Mouse (Mus musculus) thymus, adult 18-20 months (tissue): ENCODE results near the gene Ythdc1.
"Not testable (repeated sequence)": the region's sequence is repeated elsewhere in the genome, so short reads cannot be mapped to it uniquely, and the experiment has no call there.

ENCODE experiments used
- DNase-seq, 2 experiments: peaks; one replicate each; pipeline ENCODE4 v3.0.0; 2022; ENCODE audit warnings: mixed read lengths in 2 of 2

Gene Ythdc1

GRCm38 (mm10) chr5:86803962-86804940 lies at the start of gene Ythdc1:
Ythdc1 (plus strand) TSS chr5:86804221.
- DNase-seq, result peak; percentile 87 to 90

GRCm38 (mm10) chr5:86769015-86769658 lies 34.9 kb upstream of the Ythdc1 start:
- DNase-seq, result no peak

DNA sequence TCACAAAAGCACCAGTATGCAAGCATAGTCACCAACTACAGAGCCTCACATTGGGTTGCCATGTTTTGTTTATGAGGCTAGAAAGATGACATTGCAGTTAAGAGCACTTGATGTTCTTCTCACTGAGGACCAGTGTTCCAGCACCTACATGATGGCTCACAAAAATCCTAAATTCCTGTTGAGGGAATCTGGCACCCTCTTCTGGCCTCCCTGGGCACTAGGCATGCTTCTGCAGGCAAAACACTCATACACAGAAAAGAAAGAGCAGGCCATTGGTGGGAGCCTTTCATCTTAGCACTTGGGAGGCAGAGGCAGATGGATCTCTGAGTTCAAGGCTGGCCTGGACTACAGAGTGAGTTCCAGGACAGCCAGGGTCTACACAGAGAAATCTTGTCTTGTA lies 33.0 kb upstream of the Ythdc1 start:
- DNase-seq, result no peak

- DNase-seq, result no peak
Measured at GRCm38 (mm10) chr5:86776941-86777340, 27.1 kb upstream of the Ythdc1 start.

GRCm38 (mm10) chr5:86778471-86778870 lies 25.6 kb upstream of the Ythdc1 start:
- no peak for DNase-seq

- DNase-seq, result no peak
Measured at GRCm38 (mm10) chr5:86783059-86783458, 21.0 kb upstream of the Ythdc1 start.

GRCm38 (mm10) chr5:86784205-86784604 lies 19.8 kb upstream of the Ythdc1 start:
- DNase-seq, result no peak

DNA sequence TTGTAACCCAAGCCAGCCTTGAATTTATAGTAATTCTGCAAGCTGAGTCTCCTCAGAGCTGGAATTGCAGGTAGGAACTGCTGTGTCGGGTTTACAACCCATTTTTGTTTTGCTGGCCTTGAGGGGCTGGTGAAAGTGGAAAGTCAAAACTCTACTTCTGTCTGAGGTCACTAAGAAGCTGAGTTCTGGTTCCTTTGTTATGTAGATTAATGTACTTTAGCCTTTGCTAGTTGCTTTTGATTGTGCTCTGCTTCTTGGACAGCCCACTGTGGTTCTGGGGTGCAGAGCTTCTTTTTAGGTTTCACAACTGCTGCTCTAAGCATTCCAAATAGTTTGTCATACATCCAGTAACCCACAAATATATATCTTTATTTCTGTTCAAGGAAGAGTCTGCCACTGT lies 17.2 kb upstream of the Ythdc1 start:
- DNase-seq, result no peak

DNA sequence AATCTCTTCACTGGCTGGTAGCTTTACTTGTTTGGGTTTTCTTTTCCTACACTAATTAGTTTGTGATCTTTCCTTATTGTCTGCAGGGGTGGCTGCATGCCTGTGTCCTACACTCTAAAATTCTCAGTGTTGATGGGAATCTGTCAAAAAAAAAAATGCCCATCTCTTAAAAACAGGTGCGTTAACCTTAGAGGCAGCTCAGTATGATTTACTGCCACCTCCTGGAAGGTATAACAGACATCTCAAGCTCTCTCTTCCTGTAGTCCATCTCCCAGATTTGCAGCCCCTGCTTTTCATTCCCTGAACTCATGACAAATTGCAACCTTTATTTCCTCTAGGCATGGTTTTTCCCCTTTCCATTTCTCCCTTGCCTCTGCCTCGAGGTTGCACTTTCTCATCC lies 14.1 kb upstream of the Ythdc1 start:
- no peak for DNase-seq

DNA sequence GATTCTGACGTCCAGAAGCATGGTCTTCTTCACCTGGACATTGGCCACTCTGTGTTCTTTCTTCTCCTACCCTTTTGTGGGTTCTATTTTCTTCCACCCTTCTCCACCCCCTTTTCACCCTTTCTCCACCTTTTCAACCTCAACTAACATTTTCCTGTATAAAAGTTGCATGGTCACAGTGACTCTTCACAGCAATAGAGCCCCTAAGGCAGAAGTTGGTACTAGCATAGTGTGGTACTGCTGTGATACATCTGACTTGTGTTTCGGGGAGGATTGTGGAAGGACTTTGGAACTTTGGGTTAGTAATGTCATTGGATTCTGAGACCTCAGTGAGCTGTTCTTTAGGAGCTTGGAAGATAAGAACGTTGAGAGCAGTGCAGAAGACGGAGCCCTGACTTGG lies 11.8 kb upstream of the Ythdc1 start:
- DNase-seq, result no peak

- no peak for DNase-seq
Measured at GRCm38 (mm10) chr5:86792807-86793206, 11.2 kb upstream of the Ythdc1 start.

GRCm38 (mm10) chr5:86816795-86817194 lies 12.8 kb downstream of the Ythdc1 start:
- no peak for DNase-seq

- DNase-seq, result not testable (repeated sequence)
Measured at GRCm38 (mm10) chr5:86836378-86836777, 32.4 kb downstream of the Ythdc1 start.

DNA sequence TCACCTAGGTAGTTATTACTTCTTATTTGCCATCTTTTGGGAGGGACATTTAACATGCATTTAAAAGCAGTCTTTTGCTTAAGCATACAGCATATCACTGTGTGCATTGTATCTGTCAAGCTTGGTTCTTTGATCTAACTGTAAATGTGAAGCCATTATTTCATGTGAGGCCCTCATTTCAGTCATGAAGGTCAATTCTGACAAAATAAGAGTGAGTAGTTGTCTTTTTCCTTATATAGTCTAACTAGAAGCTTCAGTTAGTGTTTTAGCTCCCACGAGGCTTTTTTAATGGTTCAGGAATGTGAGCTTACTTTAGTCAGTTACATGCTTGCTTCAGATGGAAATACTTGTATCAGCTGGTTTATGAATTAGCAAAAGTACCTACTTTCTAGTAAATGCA lies 34.1 kb downstream of the Ythdc1 start:
- DNase-seq, result no peak

DNA sequence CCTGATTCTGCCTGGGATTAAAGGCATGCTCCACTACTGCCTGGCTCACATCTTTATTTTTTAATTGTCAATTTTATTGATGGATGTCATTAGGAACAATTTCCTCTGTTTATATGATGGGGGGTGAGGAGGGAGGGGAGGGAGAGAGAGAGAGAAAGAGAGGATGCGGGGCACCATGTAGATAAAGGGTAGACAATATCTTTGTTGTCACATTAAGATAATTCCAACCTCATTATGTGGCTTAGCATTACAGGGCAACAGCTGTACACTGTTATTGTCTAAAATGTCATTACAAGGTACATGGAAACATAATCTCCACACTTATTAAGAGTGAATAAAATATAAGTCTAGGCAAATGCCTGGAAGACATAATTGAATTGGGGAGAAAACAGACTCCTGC lies 35.5 kb downstream of the Ythdc1 start:
- DNase-seq, result no peak

- no peak for DNase-seq
Measured at GRCm38 (mm10) chr5:86840207-86840606, 36.2 kb downstream of the Ythdc1 start.

- DNase-seq, result not testable (repeated sequence)
Measured at GRCm38 (mm10) chr5:86841261-86841660, 37.2 kb downstream of the Ythdc1 start.

- no peak for DNase-seq
Measured at GRCm38 (mm10) chr5:86850104-86850503, 46.1 kb downstream of the Ythdc1 start.

- no peak for DNase-seq
Measured at GRCm38 (mm10) chr5:86851658-86852057, 47.6 kb downstream of the Ythdc1 start.

GRCm38 (mm10) chr5:86856505-86856904 lies 52.5 kb downstream of the Ythdc1 start:
- not testable (repeated sequence) for DNase-seq

DNA sequence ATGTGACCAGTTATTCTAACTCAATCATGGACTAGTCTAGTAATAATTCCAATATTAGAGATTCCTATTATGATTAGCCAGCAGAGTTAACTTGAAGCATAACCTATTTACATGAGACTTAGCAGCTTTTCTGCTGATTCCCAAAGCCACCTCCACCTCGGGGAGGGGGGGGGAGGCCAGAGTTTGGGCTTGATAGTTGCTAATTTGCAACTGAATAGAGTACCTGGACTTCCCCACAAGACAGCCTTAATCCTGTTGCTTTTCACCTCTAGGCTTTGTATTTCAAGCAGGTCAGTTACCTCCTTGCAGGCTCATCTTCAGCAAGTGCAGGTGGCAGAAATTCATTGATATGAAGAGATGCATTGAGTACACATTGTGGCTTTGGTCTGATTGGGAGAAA lies 53.7 kb downstream of the Ythdc1 start:
- no peak for DNase-seq

- no peak for DNase-seq
Measured at GRCm38 (mm10) chr5:86858336-86858735, 54.3 kb downstream of the Ythdc1 start.

- DNase-seq, result no peak
Measured at GRCm38 (mm10) chr5:86871877-86872276, 67.9 kb downstream of the Ythdc1 start.
